Mouse (Mus musculus) heart, postnatal 0 days (tissue): ENCODE results near the gene Ddx1.

Experiments
- CTCF ChIP-seq: IDR thresholded peaks from 2 replicates; pipeline ENCODE4 v1.5.1; 2016; ENCODE audit warnings: antibody characterized with exemption, control low read depth, low read depth
- EP300 ChIP-seq: IDR thresholded peaks from 2 replicates; pipeline ENCODE4 v1.6.1; 2016; ENCODE audit warnings: antibody characterized with exemption, low read depth

DNA sequence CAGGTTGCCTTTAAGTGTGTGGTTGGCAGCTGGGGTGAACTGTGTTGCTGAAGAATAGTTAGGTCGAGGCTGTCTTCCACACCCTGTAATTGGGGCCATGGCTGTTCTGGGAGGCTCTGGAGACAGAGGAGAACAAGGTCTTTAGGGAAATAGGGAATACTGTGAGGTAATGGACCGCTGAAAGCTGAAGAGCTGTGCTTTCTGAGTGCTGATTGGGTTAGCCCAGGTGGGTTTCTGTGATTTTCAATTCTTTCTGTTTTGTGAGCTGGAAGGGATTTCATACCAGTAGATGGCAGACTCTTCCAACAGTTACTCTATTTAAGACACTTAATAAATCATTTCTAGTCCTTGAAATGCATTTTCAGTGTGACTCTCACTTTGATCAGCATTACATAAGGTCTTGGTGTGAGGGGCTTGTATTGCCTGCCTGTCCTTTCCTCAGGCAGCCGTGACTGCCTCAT lies 44.4 kb upstream of the Ddx1 start:
- TF ChIP-seq CTCF (peak; percentile 27; the same call in 1 of the 2 replicates), EP300 (no peak)
